Mouse (Mus musculus): ENCODE measurements around the gene Rest. TPM values are rescaled to one million over a fixed set of nuclear protein-coding genes. Genes with fewer than 3 reads are reported as not detected.

Gene Rest
- polyA plus RNA-seq, 1 experiment = 0.09 TPM

- no peak for TF ChIP-seq TAL1 (IDR thresholded peaks at IDR 0.05; ENCODE audit: low read length)
- no peak for TF ChIP-seq GATA1 (IDR thresholded peaks at IDR 0.05; ENCODE audit: low read length)
- no peaks in the 10 kb centered on the region for H3K27me3 ChIP-seq (ENCODE audit: control insufficient read depth)
- peaks cover 6% of the 10 kb centered on the region for H3K9me3 ChIP-seq (ENCODE audit: control insufficient read depth, low read length)
- peaks cover 19% of the 10 kb centered on the region for H3K4me1 ChIP-seq (ENCODE audit: control insufficient read depth)
- H3K4me3 ChIP-seq (replicated peaks) = no peak overlapping the region
- peaks cover 83% of the 10 kb centered on the region for H3K36me3 ChIP-seq (ENCODE audit: control insufficient read depth)
These were observed 7.9 kb downstream of the Rest start for GRCm38 (mm10) chr5:77273151-77273550.

- no peak overlapping the region for H3K4me3 ChIP-seq (replicated peaks)
- TF ChIP-seq TAL1 (IDR thresholded peaks at IDR 0.05; ENCODE audit: low read length) (no peak), GATA1 (IDR thresholded peaks at IDR 0.05; ENCODE audit: low read length) (no peak)
- H3K36me3 ChIP-seq (ENCODE audit: control insufficient read depth) = peaks cover 81% of the 10 kb centered on the region
These were observed 10.7 kb downstream of the Rest start for GRCm38 (mm10) chr5:77275950-77276349.

GRCm38 (mm10) chr5:77277204-77277603, 11.9 kb downstream of the Rest start:
- Histone ChIP-seq H3K4me1 (ENCODE audit: control insufficient read depth) (peaks cover 14% of the 10 kb centered on the region), H3K4me3 (replicated peaks) (no peak overlapping the region), H3K36me3 (ENCODE audit: control insufficient read depth) (peaks cover 87% of the 10 kb centered on the region), H3K27me3 (ENCODE audit: control insufficient read depth) (no peaks in the 10 kb centered on the region), H3K9me3 (ENCODE audit: control insufficient read depth, low read length) (no peaks in the 10 kb centered on the region)
- TF ChIP-seq TAL1 (IDR thresholded peaks at IDR 0.05; ENCODE audit: low read length) (no peak), GATA1 (IDR thresholded peaks at IDR 0.05; ENCODE audit: low read length) (no peak)

More at GRCm38 (mm10) chr5:77275950-77276349, 10.7 kb downstream of the Rest start:
- Histone ChIP-seq H3K4me1 (ENCODE audit: control insufficient read depth) (peaks cover 14% of the 10 kb centered on the region), H3K27me3 (ENCODE audit: control insufficient read depth) (no peaks in the 10 kb centered on the region), H3K9me3 (ENCODE audit: control insufficient read depth, low read length) (no peaks in the 10 kb centered on the region)

- Histone ChIP-seq H3K4me1 (ENCODE audit: control insufficient read depth) (no peaks in the 10 kb centered on the region), H3K36me3 (ENCODE audit: control insufficient read depth) (peaks cover 72% of the 10 kb centered on the region), H3K9me3 (ENCODE audit: control insufficient read depth, low read length) (no peaks in the 10 kb centered on the region), H3K4me3 (replicated peaks) (no peak overlapping the region), H3K27me3 (ENCODE audit: control insufficient read depth) (no peaks in the 10 kb centered on the region)
- no peak for TF ChIP-seq TAL1 (IDR thresholded peaks at IDR 0.05; ENCODE audit: low read length)
- TF ChIP-seq GATA1 (IDR thresholded peaks at IDR 0.05; ENCODE audit: low read length) = no peak
These were observed 16.4 kb downstream of the Rest start for GRCm38 (mm10) chr5:77281518-77282174.

DNA sequence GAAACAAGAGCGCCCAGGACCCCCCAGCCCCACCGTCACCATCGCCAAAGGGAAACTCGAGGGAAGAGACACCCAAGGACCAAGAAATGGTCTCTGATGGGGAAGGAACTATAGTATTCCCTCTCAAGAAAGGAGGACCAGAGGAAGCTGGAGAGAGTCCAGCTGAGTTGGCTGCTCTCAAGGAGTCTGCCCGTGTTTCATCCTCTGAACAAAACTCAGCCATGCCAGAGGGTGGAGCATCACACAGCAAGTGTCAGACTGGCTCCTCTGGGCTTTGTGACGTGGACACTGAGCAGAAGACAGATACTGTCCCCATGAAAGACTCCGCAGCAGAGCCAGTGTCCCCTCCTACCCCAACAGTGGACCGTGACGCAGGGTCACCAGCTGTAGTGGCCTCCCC, 17.0 kb downstream of the Rest start:
- Histone ChIP-seq H3K36me3 (ENCODE audit: control insufficient read depth) (peaks cover 73% of the 10 kb centered on the region), H3K9me3 (ENCODE audit: control insufficient read depth, low read length) (no peaks in the 10 kb centered on the region), H3K4me3 (replicated peaks) (no peak overlapping the region), H3K27me3 (ENCODE audit: control insufficient read depth) (no peaks in the 10 kb centered on the region), H3K4me1 (ENCODE audit: control insufficient read depth) (no peaks in the 10 kb centered on the region)
- TF ChIP-seq TAL1 (IDR thresholded peaks at IDR 0.05; ENCODE audit: low read length) (no peak), GATA1 (IDR thresholded peaks at IDR 0.05; ENCODE audit: low read length) (no peak)

DNA sequence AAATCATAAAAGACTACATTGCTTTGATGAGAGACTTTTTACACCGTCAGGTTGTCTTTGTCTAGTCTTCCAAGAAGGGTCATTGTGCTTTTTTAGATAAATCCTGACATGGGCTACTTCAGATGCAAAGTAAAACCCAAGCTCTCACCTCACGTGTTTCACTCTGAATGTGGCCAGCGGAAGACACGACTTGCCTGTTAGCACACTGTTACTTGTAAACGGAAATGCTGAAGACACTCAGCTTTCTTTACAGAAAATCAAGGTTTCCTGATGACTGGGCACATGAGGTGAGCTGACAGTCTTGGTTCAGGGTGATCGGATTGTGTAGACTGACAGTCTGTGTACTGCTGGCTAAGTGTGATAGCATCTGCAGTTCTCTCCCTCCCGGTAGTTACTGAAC, 20.4 kb downstream of the Rest start:
- H3K9me3 ChIP-seq (ENCODE audit: control insufficient read depth, low read length) = no peaks in the 10 kb centered on the region
- no peak overlapping the region for H3K4me3 ChIP-seq (replicated peaks)
- H3K27me3 ChIP-seq (ENCODE audit: control insufficient read depth) = no peaks in the 10 kb centered on the region
- peaks cover 72% of the 10 kb centered on the region for H3K36me3 ChIP-seq (ENCODE audit: control insufficient read depth)
- H3K4me1 ChIP-seq (ENCODE audit: control insufficient read depth) = no peaks in the 10 kb centered on the region
- TF ChIP-seq TAL1 (IDR thresholded peaks at IDR 0.05; ENCODE audit: low read length) (no peak), GATA1 (IDR thresholded peaks at IDR 0.05; ENCODE audit: low read length) (no peak)

DNA sequence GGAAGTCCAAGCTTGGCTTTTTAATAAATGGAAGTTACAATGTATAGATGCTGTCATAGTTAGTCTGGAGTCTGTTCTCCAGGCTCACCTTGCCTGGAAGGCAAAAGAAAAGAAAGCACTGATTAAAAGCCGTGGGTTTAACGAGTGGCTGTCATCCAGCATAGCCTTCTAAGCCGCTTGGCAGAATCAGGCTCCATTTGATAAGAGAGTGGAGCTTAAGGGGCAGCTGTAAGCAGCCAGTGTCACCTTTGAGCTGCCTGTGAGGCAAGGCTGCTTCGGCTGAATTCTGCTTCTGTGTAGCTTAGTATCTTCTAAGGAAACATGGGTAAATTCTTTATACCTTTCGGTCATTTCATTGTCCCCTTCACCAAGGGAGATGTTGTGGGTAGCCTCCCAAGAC, 21.6 kb downstream of the Rest start:
- Histone ChIP-seq H3K4me3 (replicated peaks) (no peak overlapping the region), H3K9me3 (ENCODE audit: control insufficient read depth, low read length) (no peaks in the 10 kb centered on the region), H3K36me3 (ENCODE audit: control insufficient read depth) (peaks cover 67% of the 10 kb centered on the region), H3K4me1 (ENCODE audit: control insufficient read depth) (no peaks in the 10 kb centered on the region), H3K27me3 (ENCODE audit: control insufficient read depth) (no peaks in the 10 kb centered on the region)
- TF ChIP-seq GATA1 (IDR thresholded peaks at IDR 0.05; ENCODE audit: low read length) (no peak), TAL1 (IDR thresholded peaks at IDR 0.05; ENCODE audit: low read length) (no peak)

- Histone ChIP-seq H3K36me3 (ENCODE audit: control insufficient read depth) (peaks cover 64% of the 10 kb centered on the region), H3K9me3 (ENCODE audit: control insufficient read depth, low read length) (no peaks in the 10 kb centered on the region), H3K27me3 (ENCODE audit: control insufficient read depth) (no peaks in the 10 kb centered on the region), H3K4me3 (replicated peaks) (no peak overlapping the region), H3K4me1 (ENCODE audit: control insufficient read depth) (no peaks in the 10 kb centered on the region)
- no peak for TF ChIP-seq TAL1 (IDR thresholded peaks at IDR 0.05; ENCODE audit: low read length)
- TF ChIP-seq GATA1 (IDR thresholded peaks at IDR 0.05; ENCODE audit: low read length) = no peak
These were observed 22.6 kb downstream of the Rest start for GRCm38 (mm10) chr5:77287901-77288300.

DNA sequence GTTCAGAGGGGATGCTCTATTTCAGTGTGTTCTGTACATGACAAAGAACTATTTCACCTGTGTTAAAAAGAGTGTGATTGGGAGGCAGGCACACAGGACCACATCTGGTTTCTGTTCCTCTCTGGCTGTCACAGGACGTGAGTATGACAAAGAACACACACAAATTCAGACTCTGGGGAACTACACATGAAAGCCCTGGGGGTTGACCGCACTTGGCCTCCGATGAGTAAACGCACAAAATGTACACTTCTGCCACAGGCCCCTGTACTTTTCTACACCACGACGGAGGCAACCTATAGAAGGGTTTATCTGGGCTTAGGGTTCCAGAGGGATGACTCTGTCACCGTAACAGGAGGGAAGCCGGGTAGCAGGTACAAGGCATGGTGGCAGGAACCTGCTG, 24.4 kb downstream of the Rest start:
- Histone ChIP-seq H3K4me1 (ENCODE audit: control insufficient read depth) (no peaks in the 10 kb centered on the region), H3K36me3 (ENCODE audit: control insufficient read depth) (peaks cover 73% of the 10 kb centered on the region), H3K4me3 (replicated peaks) (no peak overlapping the region), H3K27me3 (ENCODE audit: control insufficient read depth) (no peaks in the 10 kb centered on the region), H3K9me3 (ENCODE audit: control insufficient read depth, low read length) (no peaks in the 10 kb centered on the region)
- TF ChIP-seq GATA1 (IDR thresholded peaks at IDR 0.05; ENCODE audit: low read length) (no peak), TAL1 (IDR thresholded peaks at IDR 0.05; ENCODE audit: low read length) (no peak)

GRCm38 (mm10) chr5:77290606-77291005, 25.3 kb downstream of the Rest start:
- Histone ChIP-seq H3K36me3 (ENCODE audit: control insufficient read depth) (peaks cover 79% of the 10 kb centered on the region), H3K4me1 (ENCODE audit: control insufficient read depth) (no peaks in the 10 kb centered on the region), H3K4me3 (replicated peaks) (no peak overlapping the region), H3K27me3 (ENCODE audit: control insufficient read depth) (no peaks in the 10 kb centered on the region), H3K9me3 (ENCODE audit: control insufficient read depth, low read length) (no peaks in the 10 kb centered on the region)
- TF ChIP-seq TAL1 (IDR thresholded peaks at IDR 0.05; ENCODE audit: low read length) (no peak), GATA1 (IDR thresholded peaks at IDR 0.05; ENCODE audit: low read length) (no peak)
